Mouse (Mus musculus): ENCODE data around the gene Vstm4.

DNA sequence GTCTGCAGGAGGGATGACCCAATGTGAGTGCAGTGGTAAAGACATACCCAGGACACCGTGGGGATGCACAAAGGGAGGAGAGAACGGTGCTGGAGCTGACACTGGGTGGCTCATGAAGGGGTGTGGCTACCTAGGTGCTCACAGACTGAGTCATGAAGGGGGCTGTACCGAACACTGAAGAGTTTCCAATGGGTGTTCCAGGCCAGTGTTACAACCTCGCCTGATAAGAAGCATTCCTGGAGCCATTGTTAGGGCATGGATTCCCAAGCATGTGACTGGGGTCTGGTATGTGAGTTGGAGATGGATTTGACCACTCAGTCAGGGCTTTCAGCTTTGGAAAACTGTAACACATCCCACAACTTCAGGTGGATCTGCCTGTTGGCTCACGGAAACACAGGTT, 15.4 kb downstream of the Vstm4 start:
- no peak for TF ChIP-seq CEBPB (IDR thresholded peaks at IDR 0.05; ENCODE audit: low read depth)
- no peak for TF ChIP-seq CTCF (IDR thresholded peaks at IDR 0.05; ENCODE audit: control insufficient read depth, insufficient read depth, insufficient read length)
- TF ChIP-seq MAX (IDR thresholded peaks at IDR 0.05) = no peak
- TF ChIP-seq USF1 (IDR thresholded peaks at IDR 0.05; ENCODE audit: low read depth) = no peak
- TF ChIP-seq MYOG (IDR thresholded peaks at IDR 0.05; ENCODE audit: control insufficient read depth, extremely low read depth, insufficient read length) = no peak
- TF ChIP-seq MYOD1 (IDR thresholded peaks at IDR 0.05; ENCODE audit: control insufficient read depth, insufficient read length, low read depth) = no peak
